Mouse (Mus musculus) midbrain, embryonic 13.5 days (tissue): ENCODE measurements around the gene Armc9. TPM values are rescaled to one million over a fixed set of nuclear protein-coding genes. Genes with fewer than 3 reads are reported as not detected.

Source experiments
- ATAC-seq: fragments of 200-750 bp; cut with Nextera tagmentation; 2 replicates; pipeline ENCODE4 v1.8.0; 2017; ENCODE audit warnings: mild to moderate bottlenecking, moderate TSS enrichment, moderate library complexity
- H3K27ac ChIP-seq: fragments of 300-500 bp; sonication (generic); 2 replicates; pipeline ENCODE4 v1.5.1; 2015; ENCODE audit warnings: inconsistent platforms, mild to moderate bottlenecking, moderate library complexity
- H3K27me3 ChIP-seq: fragments of 300-500 bp; sonication (generic); 2 replicates; pipeline ENCODE4 v1.6.1; 2015; ENCODE audit warnings: mild to moderate bottlenecking, inconsistent platforms
- H3K36me3 ChIP-seq: fragments of 300-500 bp; sonication (generic); 2 replicates; pipeline ENCODE4 v1.6.1; 2015; ENCODE audit warnings: mild to moderate bottlenecking, inconsistent platforms
- H3K4me1 ChIP-seq: fragments of 300-500 bp; sonication (generic); replicated peaks from 2 replicates; pipeline ENCODE4 v1.6.1; 2015; ENCODE audit warnings: inconsistent platforms
- H3K4me2 ChIP-seq: fragments of 300-500 bp; sonication (generic); replicated peaks from 2 replicates; pipeline ENCODE4 v1.6.1; 2015; ENCODE audit warnings: moderate library complexity, mild to moderate bottlenecking, inconsistent platforms
- H3K4me3 ChIP-seq: fragments of 300-500 bp; sonication (generic); replicated peaks from 2 replicates; pipeline ENCODE4 v1.5.1; 2015; ENCODE audit warnings: mild to moderate bottlenecking, inconsistent platforms
- H3K9ac ChIP-seq: fragments of 300-500 bp; sonication (generic); replicated peaks from 2 replicates; pipeline ENCODE4 v1.6.1; 2015; ENCODE audit warnings: mild to moderate bottlenecking, inconsistent platforms
- H3K9me3 ChIP-seq: fragments of 300-500 bp; sonication (generic); 2 replicates; pipeline ENCODE4 v1.6.1; 2016; ENCODE audit warnings: mild to moderate bottlenecking, inconsistent platforms
- WGBS: fragments of 180-500 bp; shearing (Covaris S2); methylation state at CpG from one replicate; pipeline ENCODE4 v1.1.7; 2015; 5-methylcytosine and 5-hydroxymethylcytosine counted together
- polyA plus RNA-seq: library from polyadenylated mRNA; unstranded; fragments of >200 nt; fragmentation: Nextera tagmentation; extraction: Ambion mirVana; gene quantifications from 2 replicates; pipeline ENCODE4 v1.2.1, GENCODE M21; 2015

Armc9 gene
- polyA plus RNA-seq, 1 experiment from 2014 or later, result 37.4 TPM

- ATAC-seq, result no peak
- WGBS, result 56% methylated on average over 7 of the region's 7 CpGs
- no peak overlapping the region for H3K9ac ChIP-seq
- H3K36me3 ChIP-seq, result no peaks in the 10 kb centered on the region
- H3K4me3 ChIP-seq, result no peak overlapping the region
- no peak overlapping the region for H3K27ac ChIP-seq
- H3K9me3 ChIP-seq, result no peaks in the 10 kb centered on the region
- H3K27me3 ChIP-seq, result no peaks in the 10 kb centered on the region
- no peaks in the 10 kb centered on the region for H3K4me1 ChIP-seq
- H3K4me2 ChIP-seq, result no peak overlapping the region
Observed at GRCm38 (mm10) chr1:86263564-86264339, 109.2 kb downstream of the Armc9 start.

GRCm38 (mm10) chr1:86265060-86265459 lies 110.5 kb downstream of the Armc9 start:
- no peak for ATAC-seq
- Histone ChIP-seq H3K4me2 (no peak overlapping the region), H3K4me1 (no peaks in the 10 kb centered on the region), H3K9ac (no peak overlapping the region), H3K4me3 (no peak overlapping the region), H3K27ac (no peak overlapping the region), H3K36me3 (no peaks in the 10 kb centered on the region), H3K9me3 (no peaks in the 10 kb centered on the region), H3K27me3 (no peaks in the 10 kb centered on the region)
- 81% methylated on average over 3 of the region's 3 CpGs for WGBS

GRCm38 (mm10) chr1:86268492-86269189 lies 114.1 kb downstream of the Armc9 start:
- H3K4me1 ChIP-seq, result no peaks in the 10 kb centered on the region
- no peaks in the 10 kb centered on the region for H3K9me3 ChIP-seq
- H3K4me3 ChIP-seq, result no peak overlapping the region
- ATAC-seq, result no peak
- WGBS, result 92% methylated on average over 9 of the region's 9 CpGs
- no peaks in the 10 kb centered on the region for H3K36me3 ChIP-seq
- H3K27ac ChIP-seq, result no peak overlapping the region
- H3K9ac ChIP-seq, result no peak overlapping the region
- no peaks in the 10 kb centered on the region for H3K27me3 ChIP-seq
- no peak overlapping the region for H3K4me2 ChIP-seq

- H3K9ac ChIP-seq, result no peak overlapping the region
- H3K4me3 ChIP-seq, result no peak overlapping the region
- H3K27ac ChIP-seq, result no peak overlapping the region
- H3K4me1 ChIP-seq, result no peaks in the 10 kb centered on the region
- H3K36me3 ChIP-seq, result no peaks in the 10 kb centered on the region
- H3K4me2 ChIP-seq, result no peak overlapping the region
- H3K9me3 ChIP-seq, result no peaks in the 10 kb centered on the region
- H3K27me3 ChIP-seq, result no peaks in the 10 kb centered on the region
- 95% methylated on average over 4 of the region's 4 CpGs for WGBS
- ATAC-seq, result no peak; the same call in 1 of the 2 replicates
Observed at GRCm38 (mm10) chr1:86269190-86269508, 114.6 kb downstream of the Armc9 start.

GRCm38 (mm10) chr1:86271707-86272106 lies 117.1 kb downstream of the Armc9 start:
- H3K9me3 ChIP-seq, result no peaks in the 10 kb centered on the region
- no peak overlapping the region for H3K27ac ChIP-seq
- no peak overlapping the region for H3K9ac ChIP-seq
- no peak overlapping the region for H3K4me2 ChIP-seq
- no peaks in the 10 kb centered on the region for H3K27me3 ChIP-seq
- no peaks in the 10 kb centered on the region for H3K4me1 ChIP-seq
- H3K36me3 ChIP-seq, result no peaks in the 10 kb centered on the region
- 88% methylated on average over 6 of the region's 6 CpGs for WGBS
- H3K4me3 ChIP-seq, result no peak overlapping the region
- no peak for ATAC-seq

- no peaks in the 10 kb centered on the region for H3K9me3 ChIP-seq
- H3K4me2 ChIP-seq, result no peak overlapping the region
- no peak for ATAC-seq
- H3K27ac ChIP-seq, result no peak overlapping the region
- WGBS, result 91% methylated on average over 5 of the region's 5 CpGs
- no peaks in the 10 kb centered on the region for H3K27me3 ChIP-seq
- no peaks in the 10 kb centered on the region for H3K36me3 ChIP-seq
- no peaks in the 10 kb centered on the region for H3K4me1 ChIP-seq
- no peak overlapping the region for H3K9ac ChIP-seq
- H3K4me3 ChIP-seq, result no peak overlapping the region
Observed at GRCm38 (mm10) chr1:86277055-86277454, 122.5 kb downstream of the Armc9 start.

- H3K9me3 ChIP-seq, result no peaks in the 10 kb centered on the region
- H3K4me2 ChIP-seq, result no peak overlapping the region
- H3K27ac ChIP-seq, result no peak overlapping the region
- no peak for ATAC-seq
- H3K4me1 ChIP-seq, result no peaks in the 10 kb centered on the region
- H3K9ac ChIP-seq, result no peak overlapping the region
- WGBS, result 90% methylated on average over 11 of the region's 11 CpGs
- no peaks in the 10 kb centered on the region for H3K27me3 ChIP-seq
- H3K4me3 ChIP-seq, result no peak overlapping the region
- no peaks in the 10 kb centered on the region for H3K36me3 ChIP-seq
Observed at GRCm38 (mm10) chr1:86281781-86282536, 127.4 kb downstream of the Armc9 start.

GRCm38 (mm10) chr1:86284101-86284500 lies 129.5 kb downstream of the Armc9 start:
- ATAC-seq, result no peak
- Histone ChIP-seq H3K27ac (no peak overlapping the region), H3K27me3 (no peaks in the 10 kb centered on the region), H3K9ac (no peak overlapping the region), H3K4me1 (no peaks in the 10 kb centered on the region), H3K4me2 (no peak overlapping the region), H3K9me3 (no peaks in the 10 kb centered on the region), H3K36me3 (no peaks in the 10 kb centered on the region), H3K4me3 (no peak overlapping the region)
- WGBS, result 93% methylated on average over 5 of the region's 5 CpGs

- Histone ChIP-seq H3K4me1 (no peaks in the 10 kb centered on the region), H3K27me3 (no peaks in the 10 kb centered on the region), H3K36me3 (no peaks in the 10 kb centered on the region), H3K4me3 (no peak overlapping the region), H3K27ac (no peak overlapping the region), H3K9ac (no peak overlapping the region), H3K9me3 (no peaks in the 10 kb centered on the region), H3K4me2 (no peak overlapping the region)
- no peak for ATAC-seq
- WGBS, result 86% methylated on average over 6 of the region's 6 CpGs
Observed at GRCm38 (mm10) chr1:86285295-86285694, 130.7 kb downstream of the Armc9 start.

- no peaks in the 10 kb centered on the region for H3K27me3 ChIP-seq
- no peak overlapping the region for H3K27ac ChIP-seq
- ATAC-seq, result no peak
- WGBS, result 87% methylated on average over 4 of the region's 4 CpGs
- no peak overlapping the region for H3K9ac ChIP-seq
- no peaks in the 10 kb centered on the region for H3K9me3 ChIP-seq
- no peaks in the 10 kb centered on the region for H3K36me3 ChIP-seq
- H3K4me3 ChIP-seq, result no peak overlapping the region
- H3K4me2 ChIP-seq, result no peak overlapping the region
- no peaks in the 10 kb centered on the region for H3K4me1 ChIP-seq
Observed at GRCm38 (mm10) chr1:86287473-86287872, 132.9 kb downstream of the Armc9 start.

GRCm38 (mm10) chr1:86290452-86290851 lies 135.9 kb downstream of the Armc9 start:
- H3K4me2 ChIP-seq, result no peak overlapping the region
- ATAC-seq, result no peak
- no peak overlapping the region for H3K9ac ChIP-seq
- WGBS, result 66% methylated on average over 3 of the region's 3 CpGs
- H3K9me3 ChIP-seq, result no peaks in the 10 kb centered on the region
- no peak overlapping the region for H3K27ac ChIP-seq
- H3K4me3 ChIP-seq, result no peak overlapping the region
- peaks cover 10% of the 10 kb centered on the region for H3K4me1 ChIP-seq
- H3K36me3 ChIP-seq, result no peaks in the 10 kb centered on the region
- no peaks in the 10 kb centered on the region for H3K27me3 ChIP-seq

- H3K27me3 ChIP-seq, result no peaks in the 10 kb centered on the region; the same call in 1 of the 2 replicates
- H3K27ac ChIP-seq, result no peak overlapping the region
- no peaks in the 10 kb centered on the region for H3K36me3 ChIP-seq
- no peaks in the 10 kb centered on the region for H3K9me3 ChIP-seq
- H3K4me2 ChIP-seq, result no peak overlapping the region
- no peak overlapping the region for H3K4me3 ChIP-seq
- H3K9ac ChIP-seq, result no peak overlapping the region
- H3K4me1 ChIP-seq, result peaks cover 10% of the 10 kb centered on the region
- no peak for ATAC-seq
- 92% methylated on average over 3 of the region's 3 CpGs for WGBS
Observed at GRCm38 (mm10) chr1:86293091-86293490, 138.5 kb downstream of the Armc9 start.
